Mouse (Mus musculus) adrenal gland, postnatal 36 days (tissue): ENCODE results near the gene Vtcn1. TPM values are rescaled to one million over a fixed set of nuclear protein-coding genes. Genes with fewer than 3 reads are reported as not detected.
A peak's percentile ranks its signal among the peaks of the same experiment; 100 is the strongest.
"Not testable (repeated sequence)": the region's sequence is repeated elsewhere in the genome, so short reads cannot be mapped to it uniquely, and the experiment has no call there.

ENCODE experiments used
- DNase-seq, 2 experiments: peaks; one replicate each; pipeline ENCODE4 v3.0.0; 2021; ENCODE audit warnings: mixed read lengths in 1 of 2
- long read RNA-seq, 2 experiments: library from polyadenylated mRNA; stranded (forward); transcript quantifications; one replicate each; pipeline ENCODE4 v2.0.0; 2021; ENCODE audit warnings: borderline sequencing depth in 2 of 2
- total RNA-seq, 2 experiments: library from RNA; stranded (reverse); gene quantifications; 2 replicates each; pipeline ENCODE4 v1.2.3; 2021

Vtcn1 gene
- total RNA-seq, result under 1 TPM; 0.10 TPM
- long read RNA-seq, experiment 1, partial matches to known transcripts, result 0 of 6 reads
- long read RNA-seq, experiment 1, other reads (novel, unspliced or antisense), result 6 of 6 reads
- long read RNA-seq, experiment 2, partial matches to known transcripts, result 0 of 1 reads
- long read RNA-seq, experiment 2, other reads (novel, unspliced or antisense), result 1 of 1 reads

- DNase-seq, result no peak
Measured at GRCm38 (mm10) chr3:100825225-100825965, at the start of gene Vtcn1. Vtcn1 (plus strand) TSS chr3:100825459.

- no peak for DNase-seq
Measured at GRCm38 (mm10) chr3:100776967-100777366, 48.3 kb upstream of the Vtcn1 start.

GRCm38 (mm10) chr3:100777568-100777967 is 47.7 kb upstream of the Vtcn1 start:
- no peak for DNase-seq

GRCm38 (mm10) chr3:100786076-100786475 is 39.2 kb upstream of the Vtcn1 start:
- DNase-seq, result no peak

- no peak for DNase-seq
Measured at GRCm38 (mm10) chr3:100791670-100792069, 33.6 kb upstream of the Vtcn1 start.

- no peak for DNase-seq
Measured at GRCm38 (mm10) chr3:100793345-100793744, 31.9 kb upstream of the Vtcn1 start.

GRCm38 (mm10) chr3:100796571-100796970 is 28.7 kb upstream of the Vtcn1 start:
- DNase-seq, result no peak

- no peak for DNase-seq
Measured at GRCm38 (mm10) chr3:100797166-100798145, 27.8 kb upstream of the Vtcn1 start.

GRCm38 (mm10) chr3:100798872-100799422 is 26.3 kb upstream of the Vtcn1 start:
- no peak for DNase-seq

GRCm38 (mm10) chr3:100804975-100805374 is 20.3 kb upstream of the Vtcn1 start:
- DNase-seq, result no peak

- no peak for DNase-seq
Measured at GRCm38 (mm10) chr3:100805925-100806324, 19.3 kb upstream of the Vtcn1 start.

GRCm38 (mm10) chr3:100810461-100810860 is 14.8 kb upstream of the Vtcn1 start:
- DNase-seq, result peak; percentile 4 to 22

GRCm38 (mm10) chr3:100811836-100812235 is 13.4 kb upstream of the Vtcn1 start:
- no peak for DNase-seq

GRCm38 (mm10) chr3:100815490-100815889 is 9.8 kb upstream of the Vtcn1 start:
- DNase-seq, result not testable (repeated sequence)

GRCm38 (mm10) chr3:100818709-100819108 is 6.5 kb upstream of the Vtcn1 start:
- no peak for DNase-seq

GRCm38 (mm10) chr3:100819571-100819970 is 5.7 kb upstream of the Vtcn1 start:
- no peak for DNase-seq

GRCm38 (mm10) chr3:100820852-100821251 is 4.4 kb upstream of the Vtcn1 start:
- DNase-seq, result no peak

GRCm38 (mm10) chr3:100821276-100821675 is 4.0 kb upstream of the Vtcn1 start:
- DNase-seq, result peak in 1 of 2 experiments; percentile 19

GRCm38 (mm10) chr3:100843784-100844183 is 18.5 kb downstream of the Vtcn1 start:
- no peak for DNase-seq

- DNase-seq, result no peak
Measured at GRCm38 (mm10) chr3:100844366-100844765, 19.1 kb downstream of the Vtcn1 start.

GRCm38 (mm10) chr3:100848348-100848747 is 23.1 kb downstream of the Vtcn1 start:
- no peak for DNase-seq

GRCm38 (mm10) chr3:100850468-100850867 is 25.2 kb downstream of the Vtcn1 start:
- DNase-seq, result no peak
